Mouse (Mus musculus): Measurements from ENCODE around the gene Gucd1. TPM values are rescaled to one million over a fixed set of nuclear protein-coding genes. Genes with fewer than 3 reads are reported as not detected.
A peak's percentile ranks its signal among the peaks of the same experiment; 100 is the strongest.

Gene Gucd1
- total RNA-seq, 2 experiments from 2014 or later, result 21.5 to 23.8 TPM

DNA sequence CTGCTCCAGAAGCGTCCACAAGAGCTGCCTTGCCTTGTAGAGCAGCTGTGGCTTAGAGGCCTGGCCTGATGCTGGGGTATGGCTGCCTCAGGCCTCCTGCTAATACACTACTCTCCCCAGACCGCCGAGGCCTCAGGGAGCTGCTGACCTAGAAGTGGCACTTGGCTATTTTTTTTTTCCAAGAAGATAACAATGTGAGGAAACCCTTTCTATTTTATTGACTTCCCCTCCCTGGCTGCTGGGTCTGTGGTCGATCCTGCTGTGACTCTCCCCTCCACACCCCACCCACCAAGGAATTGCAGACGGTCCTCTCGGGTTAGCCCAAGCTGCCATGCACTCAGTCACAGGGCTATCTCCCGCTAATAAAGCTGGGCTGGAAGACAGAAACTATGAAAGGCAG is 183.6 kb downstream of the Gucd1 start:
- DNase-seq, result no peak
- intact Hi-C loops (cut with DNase I), result no loop called here

DNA sequence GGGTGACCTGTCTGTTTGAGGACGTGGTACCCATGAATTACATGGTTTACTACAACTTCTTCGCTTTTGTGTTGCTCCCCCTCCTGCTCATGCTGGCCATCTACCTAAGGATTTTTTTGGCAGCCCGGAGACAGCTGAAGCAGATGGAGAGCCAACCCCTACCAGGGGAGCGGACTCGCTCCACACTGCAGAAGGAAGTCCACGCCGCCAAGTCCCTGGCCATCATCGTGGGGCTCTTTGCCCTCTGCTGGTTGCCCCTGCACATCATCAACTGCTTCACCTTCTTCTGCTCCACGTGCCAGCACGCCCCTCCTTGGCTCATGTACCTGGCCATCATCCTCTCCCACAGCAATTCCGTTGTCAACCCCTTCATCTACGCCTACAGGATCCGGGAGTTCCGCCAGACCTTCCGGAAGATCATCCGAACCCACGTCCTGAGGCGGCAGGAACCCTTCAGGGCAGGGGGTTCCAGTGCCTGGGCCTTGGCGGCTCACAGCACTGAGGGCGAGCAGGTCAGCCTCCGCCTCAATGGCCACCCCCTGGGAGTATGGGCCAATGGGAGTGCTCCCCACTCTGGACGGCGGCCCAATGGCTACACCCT is 184.5 kb downstream of the Gucd1 start:
- intact Hi-C loops (cut with DNase I), result no loop called here

DNA sequence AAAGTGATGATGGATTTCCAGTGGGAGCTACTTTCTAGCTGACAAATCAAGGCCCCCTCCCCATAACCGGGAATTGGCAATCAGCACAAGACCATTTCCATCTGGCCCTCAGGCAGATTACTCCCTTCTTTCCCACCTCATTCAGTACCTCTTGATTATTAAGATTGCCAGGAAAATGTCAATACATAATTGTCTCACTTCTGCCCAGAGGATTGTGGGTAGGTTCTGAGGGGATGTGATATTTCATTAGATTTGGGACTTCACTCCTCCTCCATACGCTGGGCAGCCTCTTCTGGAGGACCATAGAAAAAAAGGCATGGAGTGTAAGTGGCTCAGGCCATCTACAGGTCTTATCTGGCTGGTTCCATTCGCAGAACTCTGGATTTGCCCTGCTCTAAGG is 185.5 kb downstream of the Gucd1 start:
- DNase-seq, result no peak
- intact Hi-C loops (cut with DNase I), result no loop called here

More for the DNA sequence above, 184.5 kb downstream of the Gucd1 start:
- DNase-seq, result no peak

DNA sequence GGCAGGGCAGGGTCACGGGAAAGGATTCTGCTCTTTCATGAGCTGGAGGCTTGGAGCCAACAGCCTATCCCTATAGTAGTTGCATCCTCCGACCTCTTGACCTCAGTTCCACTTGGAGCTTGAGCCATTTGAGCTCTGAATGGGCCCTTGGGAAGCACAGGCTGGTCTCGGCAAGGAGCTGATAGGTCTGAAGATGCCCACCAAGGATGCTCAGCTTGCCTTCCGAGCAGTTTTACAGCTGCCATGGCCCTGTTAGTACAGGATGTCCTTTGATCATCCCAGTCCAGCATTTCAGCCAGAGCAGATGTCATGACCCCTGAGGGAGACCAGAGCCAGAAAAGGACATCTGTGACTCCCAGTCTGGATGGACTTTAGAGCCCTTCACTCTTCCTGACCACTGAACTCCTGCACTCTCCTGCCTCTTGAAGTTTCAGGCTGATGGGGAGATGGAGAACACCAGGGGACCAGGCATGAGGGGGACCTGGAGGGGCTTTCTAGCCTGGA is 189.5 kb downstream of the Gucd1 start:
- intact Hi-C loops (cut with DNase I), result no loop called here
- DNase-seq, result no peak

DNA sequence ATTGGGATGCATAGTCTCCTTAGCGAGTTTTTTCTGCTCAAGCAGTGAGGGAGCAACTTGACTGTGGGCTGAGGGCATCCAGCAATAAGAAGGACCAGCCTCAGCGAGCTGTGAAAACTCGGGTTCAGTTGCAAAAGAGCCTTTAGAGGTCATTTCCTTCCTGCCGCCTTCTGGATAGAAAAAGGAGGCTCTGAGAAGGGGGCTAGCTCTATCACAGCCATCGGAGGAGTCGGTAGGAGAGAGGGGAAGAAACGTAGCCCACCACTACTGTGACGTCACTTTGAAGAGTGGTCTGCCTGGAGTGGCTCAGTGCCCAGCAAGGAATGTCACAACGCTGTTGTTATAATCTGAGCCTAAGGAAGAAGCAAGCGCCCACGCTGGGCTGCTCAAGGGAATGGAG is 190.7 kb downstream of the Gucd1 start:
- intact Hi-C loops (cut with DNase I), result no loop called here
- DNase-seq, result no peak

DNA sequence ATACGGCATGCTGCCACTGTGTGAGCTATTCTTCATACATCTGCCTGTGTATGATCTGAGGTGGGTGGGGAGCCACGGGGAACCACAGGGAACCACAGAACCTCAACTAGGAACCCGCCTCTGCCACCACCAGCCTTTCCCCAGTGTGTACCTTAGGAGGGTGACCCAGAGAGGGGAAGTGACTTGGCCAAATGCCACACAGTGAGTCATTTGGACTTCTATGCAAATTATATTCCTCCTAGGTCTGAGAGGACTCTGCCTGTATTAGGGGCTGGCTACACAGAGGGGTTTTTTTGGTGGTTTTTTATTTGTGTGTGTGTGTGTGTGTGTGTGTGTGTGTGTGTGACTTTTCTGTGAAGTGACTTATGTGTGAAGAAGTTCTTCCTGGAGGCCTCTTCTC is 191.2 kb downstream of the Gucd1 start:
- no peak for DNase-seq
- intact Hi-C loops (cut with DNase I), result no loop called here

DNA sequence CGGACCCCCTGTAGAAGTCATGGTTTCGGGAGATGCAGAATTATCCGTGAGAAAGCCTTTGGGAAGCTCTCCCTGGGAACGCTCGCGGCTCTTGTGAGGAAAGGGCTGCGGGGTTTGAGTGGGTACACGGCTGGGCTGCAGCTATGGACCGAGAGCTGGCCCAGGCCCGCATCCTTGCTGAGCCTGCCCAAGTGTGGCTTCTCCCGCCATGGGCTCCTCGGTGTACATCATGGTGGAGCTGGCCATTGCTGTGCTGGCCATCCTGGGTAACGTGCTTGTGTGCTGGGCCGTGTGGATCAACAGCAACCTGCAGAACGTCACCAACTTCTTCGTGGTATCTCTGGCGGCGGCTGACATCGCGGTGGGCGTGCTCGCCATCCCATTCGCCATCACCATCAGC is 192.0 kb downstream of the Gucd1 start:
- intact Hi-C loops (cut with DNase I), result no loop called here
- DNase-seq, result no peak

DNA sequence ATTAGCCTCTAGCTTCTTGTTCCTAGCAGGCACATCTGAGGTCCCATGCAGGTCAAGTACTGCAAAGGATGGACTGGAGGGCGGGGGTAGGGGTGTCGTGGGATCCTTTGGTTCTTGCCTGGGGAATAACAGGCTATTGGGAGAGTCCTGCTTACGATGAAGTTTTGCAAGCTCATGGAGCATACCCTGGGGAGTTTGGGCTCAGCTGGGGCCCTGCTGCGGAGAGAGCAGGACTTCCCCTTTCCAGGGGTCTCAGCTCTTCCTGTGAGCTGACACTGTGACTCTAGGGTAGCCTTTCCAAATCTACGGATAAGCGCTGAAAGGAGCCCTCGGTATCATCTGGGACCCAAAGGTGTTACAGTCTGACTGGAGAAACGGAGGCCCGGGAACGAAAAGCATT is 193.4 kb downstream of the Gucd1 start:
- DNase-seq, result no peak
- intact Hi-C loops (cut with DNase I), result no loop called here

DNA sequence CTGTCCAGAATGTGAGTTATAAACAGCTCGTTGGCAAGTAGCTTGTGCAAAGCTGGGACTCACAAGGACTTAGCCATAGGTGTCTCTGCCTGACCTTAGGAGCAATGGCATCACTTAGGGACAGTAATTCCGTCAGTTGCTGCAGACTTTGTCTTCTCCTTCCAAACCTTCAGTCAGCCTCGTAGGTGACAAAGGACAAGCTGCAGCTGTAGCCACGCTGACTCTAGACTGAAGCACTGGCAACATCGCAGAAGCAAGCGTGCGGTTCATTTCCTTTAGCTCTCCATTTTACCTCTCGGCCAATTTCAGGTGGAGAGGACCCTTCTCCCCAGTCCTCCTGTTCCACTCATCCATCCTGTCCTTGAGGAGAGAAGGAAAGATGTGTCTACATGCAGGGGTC is 193.8 kb downstream of the Gucd1 start:
- intact Hi-C loops (cut with DNase I), result no loop called here
- no peak for DNase-seq

DNA sequence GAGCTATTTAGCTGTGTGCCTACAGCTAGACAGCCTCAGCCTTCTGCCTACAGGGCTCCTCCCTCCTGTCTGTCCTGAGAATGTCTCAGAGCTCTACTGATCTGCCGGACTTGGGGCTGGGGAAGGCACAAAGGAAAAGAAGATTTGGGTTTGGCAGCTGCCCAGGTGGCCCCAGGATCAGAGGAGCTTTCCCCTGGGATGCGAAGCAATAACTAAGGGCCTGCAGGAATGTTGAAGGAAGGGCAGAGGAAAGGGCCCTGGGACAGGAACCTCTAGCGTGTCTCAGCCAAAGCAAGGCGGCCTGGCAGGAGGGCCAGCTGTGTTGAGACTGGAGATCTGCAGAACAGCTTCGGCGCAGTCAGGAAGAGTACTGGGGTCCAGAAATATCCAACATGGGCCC is 194.8 kb downstream of the Gucd1 start:
- DNase-seq, result no peak
- intact Hi-C loops (cut with DNase I), result no loop called here

DNA sequence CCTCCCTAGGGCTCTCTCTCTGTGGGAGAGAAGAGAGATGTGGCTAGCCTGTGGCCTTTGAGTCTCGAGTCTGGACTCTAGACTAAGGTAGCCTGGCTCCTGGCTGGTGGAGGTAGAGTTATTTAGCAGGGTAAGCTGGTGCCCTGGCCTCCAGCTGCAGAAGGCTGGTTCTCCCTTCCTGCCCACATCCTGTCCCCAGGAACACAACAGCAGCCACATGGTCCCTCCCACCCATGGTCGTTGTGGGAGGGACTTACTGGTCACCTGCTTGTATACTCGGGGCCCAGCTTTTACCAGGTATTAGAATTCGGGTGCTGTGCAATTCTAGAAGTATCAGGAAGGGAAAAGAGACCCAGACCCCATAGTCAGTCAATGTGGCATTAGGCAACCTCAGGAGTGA is 197.5 kb downstream of the Gucd1 start:
- intact Hi-C loops (cut with DNase I), result no loop called here
- DNase-seq, result no peak

DNA sequence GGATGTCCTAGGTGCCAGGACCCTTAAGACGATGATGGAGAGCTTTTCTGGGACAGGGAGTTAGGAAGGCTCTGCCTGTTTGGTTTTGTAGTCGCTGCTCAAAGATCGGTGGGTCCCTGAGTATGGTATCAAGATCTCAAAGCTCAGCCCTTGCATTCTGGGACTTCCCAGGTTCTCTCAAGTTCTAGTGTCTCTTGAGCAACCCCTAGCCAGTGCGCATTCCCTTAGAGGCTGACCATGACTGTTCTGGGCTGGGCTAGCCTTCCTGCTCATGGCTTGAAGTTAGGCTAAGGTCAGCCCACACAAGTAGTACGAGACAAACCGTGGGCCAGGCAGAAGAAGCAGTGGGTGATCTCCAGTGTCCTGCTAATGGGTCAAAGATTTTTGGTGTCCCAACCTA is 199.6 kb downstream of the Gucd1 start:
- intact Hi-C loops (cut with DNase I), result no loop called here
- no peak for DNase-seq

DNA sequence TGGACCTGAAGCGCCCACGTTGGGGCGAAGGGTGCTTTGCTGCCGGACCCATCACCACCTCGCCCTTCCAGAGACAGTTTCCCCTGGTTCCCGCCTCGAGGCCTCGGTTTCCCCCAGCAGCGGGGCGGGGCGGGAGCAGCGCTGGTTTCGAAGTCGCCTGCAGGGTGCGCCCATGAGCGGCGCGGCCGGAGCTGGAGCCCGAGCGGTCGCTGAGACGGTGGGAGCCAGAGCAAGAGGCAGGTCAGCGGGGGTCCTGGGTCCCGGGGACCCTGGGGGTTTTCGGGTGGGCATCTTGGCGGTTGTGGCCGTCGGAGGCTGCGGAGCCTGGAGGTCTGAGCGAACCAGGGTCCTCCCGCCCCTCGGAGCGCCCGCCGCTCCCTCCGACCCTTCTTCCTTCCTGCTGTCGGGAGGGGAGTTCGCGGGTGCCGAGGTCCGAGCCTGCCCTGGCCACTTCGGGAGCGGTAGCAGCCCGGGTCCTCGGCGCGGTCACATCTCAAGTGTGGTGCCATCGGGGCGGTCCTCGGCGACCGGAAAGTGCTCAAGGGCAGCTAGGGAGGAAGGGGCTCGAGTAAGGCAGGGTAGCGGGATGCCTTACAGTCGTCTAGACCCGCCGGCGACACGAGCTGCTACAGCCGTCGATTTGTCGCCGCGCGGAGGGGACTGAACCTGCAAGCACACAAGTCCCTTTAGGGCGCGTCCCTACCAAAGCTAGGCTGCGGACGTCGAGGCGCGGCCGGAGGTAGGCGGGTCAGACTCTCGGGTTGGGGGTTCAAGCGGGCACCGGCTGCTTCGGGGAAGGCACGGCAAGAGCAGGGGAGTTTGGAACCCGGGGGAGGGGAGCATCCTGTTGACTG is 200.6 kb downstream of the Gucd1 start:
- intact Hi-C loops (cut with DNase I), result loop anchor here (2.0 kb wide), 1 partner anchor 122 kb away; no protein-coding TSS in a partner anchor
- peak; percentile 69 for DNase-seq

DNA sequence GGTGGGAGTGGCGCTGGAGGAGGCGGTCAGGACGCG is 201.1 kb downstream of the Gucd1 start, which contains the start of gene Adora2a:
Adora2a (plus strand) TSS at position 6 of the 36 bp plus-strand sequence.
- no peak for DNase-seq

DNA sequence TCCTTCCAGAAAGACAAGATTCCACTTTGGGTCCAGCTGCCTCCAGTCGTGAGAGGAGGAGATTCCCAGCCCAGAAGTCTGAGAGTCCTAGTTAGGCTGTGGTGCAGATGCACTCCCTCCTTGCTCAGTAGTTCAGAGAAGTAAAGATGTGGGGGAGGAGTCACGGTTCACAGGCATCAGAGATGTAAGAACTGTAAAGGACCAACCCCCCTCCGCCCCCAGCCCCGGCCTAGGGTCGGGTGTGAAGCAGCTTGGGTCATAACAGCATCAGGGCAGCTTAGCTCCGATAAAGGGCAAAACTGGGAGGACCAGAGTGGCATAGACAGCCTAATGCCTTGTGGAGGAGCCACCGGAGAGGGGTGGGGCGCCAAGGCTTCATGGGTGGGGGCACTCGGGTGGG is 201.3 kb downstream of the Gucd1 start:
- no peak for DNase-seq

More for the DNA sequence above, 201.1 kb downstream of the Gucd1 start, which contains the start of gene Adora2a:
- intact Hi-C loops (cut with DNase I), result loop anchor here (2.0 kb wide), 1 partner anchor 122 kb away; no protein-coding TSS in a partner anchor

DNA sequence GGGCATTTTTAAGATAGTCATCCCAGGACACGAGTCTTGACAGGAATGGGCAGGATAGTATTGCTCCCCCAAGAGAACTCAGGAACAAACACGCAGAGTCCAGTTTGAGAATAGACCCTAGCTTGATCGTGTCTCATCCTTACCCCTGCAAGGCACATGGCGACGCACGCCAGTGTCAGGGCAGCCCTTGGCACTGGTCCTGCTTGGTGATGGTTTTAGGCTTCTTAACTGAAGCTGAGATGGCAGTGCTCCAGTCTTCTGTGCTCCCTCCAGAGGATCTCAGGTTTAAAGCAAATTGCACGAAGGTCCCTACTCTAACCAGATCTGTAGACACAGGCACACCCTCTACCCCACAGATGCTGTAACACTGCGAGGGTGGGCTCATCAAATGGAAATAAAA is 202.0 kb downstream of the Gucd1 start:
- intact Hi-C loops (cut with DNase I), result loop anchor here (2.0 kb wide), 1 partner anchor 123 kb away; no protein-coding TSS in a partner anchor
- peak; percentile 67 for DNase-seq

More for the DNA sequence above, 201.3 kb downstream of the Gucd1 start:
- intact Hi-C loops (cut with DNase I), result loop anchor here (2.0 kb wide), 1 partner anchor 122 kb away; no protein-coding TSS in a partner anchor

DNA sequence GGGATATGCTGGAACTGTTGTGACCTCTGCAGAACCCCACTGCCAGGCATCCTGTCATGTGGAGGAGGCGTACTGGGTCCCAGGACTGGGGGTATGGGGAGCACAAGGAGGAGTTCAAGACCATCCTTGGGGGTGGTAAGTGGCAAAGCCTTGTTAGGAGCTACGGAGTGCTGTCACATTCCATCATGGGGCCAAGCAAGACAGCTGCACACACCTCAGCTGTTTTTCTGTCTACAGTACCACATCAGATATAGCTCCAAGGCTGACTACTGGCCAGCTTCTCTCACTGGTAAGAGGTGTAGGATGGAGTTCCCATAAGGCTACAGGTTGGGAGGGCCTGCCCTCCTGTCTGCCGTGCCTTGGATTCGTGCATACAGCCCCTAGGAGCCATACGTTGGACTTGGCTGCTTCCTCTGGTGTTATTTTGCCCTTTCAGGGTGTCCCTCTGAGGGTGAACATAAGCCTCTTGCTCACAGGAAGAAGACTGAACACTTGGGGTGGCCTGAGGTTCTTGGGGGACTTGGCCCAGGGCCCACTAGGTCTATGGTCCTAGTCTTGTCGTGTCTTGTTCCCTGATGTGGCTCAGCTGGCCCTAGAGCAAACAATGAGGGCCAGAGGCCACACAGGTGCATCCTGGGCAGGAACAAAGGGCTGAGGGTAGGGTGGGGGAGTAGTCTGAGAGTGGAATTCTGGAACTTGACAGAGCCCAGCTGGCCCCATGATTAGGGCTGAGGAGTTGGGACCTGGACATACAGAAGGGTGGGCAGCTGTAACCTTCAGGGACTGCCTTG is 203.4 kb downstream of the Gucd1 start:
- intact Hi-C loops (cut with DNase I), result no loop called here
- no peak for DNase-seq

DNA sequence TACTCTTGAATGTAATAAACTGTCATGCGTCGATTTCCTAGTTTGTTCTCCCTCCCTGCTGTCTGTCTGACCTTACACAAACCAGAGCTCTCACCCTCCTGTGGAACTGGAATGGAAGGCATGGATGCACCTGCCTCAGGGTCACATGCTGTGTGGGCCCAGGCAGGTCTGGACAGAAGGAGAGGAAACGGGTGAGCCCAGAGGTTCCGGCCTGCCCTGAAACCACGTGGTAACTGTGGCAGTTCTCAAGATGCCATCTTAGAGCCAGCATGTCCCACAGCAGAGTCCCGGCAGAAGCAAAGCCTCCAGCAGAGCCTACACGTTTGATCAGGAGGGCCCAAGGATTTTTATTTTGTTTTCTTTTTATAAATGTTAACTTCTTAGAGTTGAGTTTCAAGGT is 205.4 kb downstream of the Gucd1 start:
- intact Hi-C loops (cut with DNase I), result no loop called here

DNA sequence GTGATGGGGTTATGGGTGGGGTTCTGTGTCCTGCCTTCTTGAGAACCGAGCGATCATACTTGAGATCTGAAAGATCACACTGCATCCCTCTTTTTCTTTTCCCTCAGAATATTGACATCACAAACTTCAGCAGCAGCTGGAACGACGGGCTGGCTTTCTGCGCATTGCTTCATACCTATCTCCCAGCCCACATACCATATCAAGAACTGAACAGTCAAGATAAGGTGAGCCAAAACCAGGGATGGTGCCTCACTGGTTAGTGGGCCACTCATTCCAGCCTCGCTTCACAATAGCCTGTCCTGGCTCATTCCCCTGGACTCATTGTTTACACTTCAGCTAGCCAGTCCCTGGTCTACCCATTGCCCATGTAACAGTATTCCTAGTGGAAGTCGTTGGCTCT is 210.6 kb downstream of the Gucd1 start:
- intact Hi-C loops (cut with DNase I), result no loop called here

More for the DNA sequence above, 205.4 kb downstream of the Gucd1 start:
- no peak for DNase-seq

DNA sequence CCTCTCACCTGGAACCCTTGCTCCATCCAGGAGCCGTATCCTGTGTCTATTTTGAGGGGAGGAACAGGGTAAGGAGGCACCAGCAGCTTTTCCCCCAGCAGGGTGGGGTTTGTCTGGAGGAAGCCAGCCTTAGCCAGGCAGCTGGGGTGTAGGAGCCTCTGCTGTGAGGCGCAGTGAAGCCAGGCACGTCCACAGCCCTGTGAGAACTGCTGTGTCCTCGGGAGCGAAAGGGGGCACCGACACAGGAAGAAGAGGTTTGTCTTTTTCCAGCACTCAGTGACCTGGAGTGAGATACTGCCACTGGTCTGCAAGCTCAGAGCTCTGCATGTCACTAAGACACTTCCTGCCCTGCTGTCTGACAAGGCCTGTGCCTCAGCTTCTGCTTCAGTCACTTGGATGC is 213.4 kb downstream of the Gucd1 start:
- intact Hi-C loops (cut with DNase I), result no loop called here
- DNase-seq, result peak; percentile 34

More for the DNA sequence above, 210.6 kb downstream of the Gucd1 start:
- DNase-seq, result no peak

DNA sequence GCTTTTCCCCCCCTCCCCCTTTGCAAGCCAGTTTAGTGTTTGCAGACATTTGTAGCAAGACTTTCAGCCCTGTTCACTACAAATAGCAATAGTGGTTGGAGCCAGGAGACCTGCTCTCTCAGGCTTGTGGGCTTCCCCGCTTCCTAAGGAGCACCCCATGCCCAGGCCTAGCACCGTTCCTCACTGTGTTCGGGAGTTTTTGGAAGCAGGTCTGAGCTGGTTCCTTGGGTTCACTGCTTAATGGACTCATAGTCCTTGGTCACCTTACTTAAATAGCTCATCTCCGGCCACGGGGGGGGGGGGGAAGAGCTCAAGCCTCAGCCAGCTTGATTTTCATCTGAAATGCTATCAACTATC is 213.7 kb downstream of the Gucd1 start:
- DNase-seq, result no peak
- intact Hi-C loops (cut with DNase I), result no loop called here

Data from left cerebral cortex, postnatal 4 days (tissue).